ENCODE assay signal across 7 mouse cellular contexts in genomic region chr6:100502961-100503782, GRCm38 (mm10).
DNase-seq lines count a peak whose midpoint lies in the region.

No protein-coding gene starts in this region.

- DNase-seq in 3134 (ENCODE audit: extremely low read depth, insufficient read length, low spot score) (peak; percentile 84), 3T3-L1 (ENCODE audit: low read depth, low spot score) (peak; percentile 99)
- peak; percentile 95 for DNase-seq in cerebellum, adult 9-11 months
- peak; percentile 27 for DNase-seq in gastrocnemius, postnatal 14 days
- peak; percentile 35 to 49 for DNase-seq in layer of hippocampus, postnatal 14 days (ENCODE audit: low spot score in 2 of 2)
- DNase-seq in right cerebral cortex, postnatal 25 days = peak; percentile 56
- DNase-seq in c-Kit-positive CD71-positive TER-119-positive erythroid progenitor cells, embryonic 14.5 days (ENCODE audit: low spot score) = no peak

- intact Hi-C loops in gastrocnemius, postnatal 14 days (cut with DNase I; ENCODE audit: low total_unique reads) = no loop called here
